Mouse (Mus musculus) CD4-positive naive resting alpha-beta T cell, adult 57 days (primary cell): Measurements from ENCODE around the gene Tnfaip3. TPM values are rescaled to one million over a fixed set of nuclear protein-coding genes. Genes with fewer than 3 reads are reported as not detected.

ENCODE experiments used
- total RNA-seq: library from RNA; stranded (reverse); gene quantifications from one replicate; pipeline ENCODE4 v1.2.4, GENCODE M21; 2023

The Tnfaip3 gene
- total RNA-seq, result 2,306 TPM

DNA sequence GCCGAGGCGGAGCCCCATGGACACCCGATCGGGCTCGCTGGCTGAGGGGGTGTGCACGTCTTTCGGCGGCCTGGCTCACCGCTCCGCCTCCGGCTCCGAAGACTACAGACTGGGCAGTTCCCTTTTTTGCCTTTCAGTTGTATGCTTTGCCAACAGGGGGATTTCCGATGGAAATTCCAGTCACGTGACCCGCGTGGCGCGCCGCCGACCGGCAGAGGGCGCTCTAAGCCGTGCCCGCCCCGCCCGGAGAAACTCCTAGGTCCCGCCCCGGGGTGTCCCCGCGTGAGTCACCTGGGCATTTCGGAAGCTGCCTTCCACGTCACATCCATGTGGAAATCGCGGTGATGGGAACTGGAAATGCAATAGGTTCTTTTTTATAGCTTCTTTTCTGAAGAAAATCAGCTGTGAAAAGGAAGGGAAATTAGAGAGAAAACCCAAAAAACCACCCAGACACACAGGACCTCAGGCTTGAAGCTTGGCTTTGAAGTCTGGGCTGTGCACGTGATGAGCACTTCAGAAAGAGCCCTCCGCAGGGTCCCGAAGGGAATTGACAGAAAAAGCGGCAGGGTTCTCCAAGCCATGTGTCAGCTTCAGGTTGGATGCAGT, at the start of gene Tnfaip3:
TSS of gene Tnfaip3 (minus strand) at position 401 of the 606 bp plus-strand sequence.

Other genes starting within 250 kb of the Tnfaip3 start
- gene Gm4922, start 228.9 kb downstream of the Tnfaip3 start, total RNA-seq, result not detected
- 0.59 TPM for gene Perp, start 170.6 kb downstream of the Tnfaip3 start, total RNA-seq